Mouse (Mus musculus) gastrocnemius, postnatal 14 days (tissue): ENCODE data around the gene Grm8. TPM values are rescaled to one million over a fixed set of nuclear protein-coding genes. Genes with fewer than 3 reads are reported as not detected.

Source experiments
- DNase-seq: peaks from one replicate; pipeline ENCODE4 v3.0.0; 2021; ENCODE audit warnings: mixed read lengths
- intact Hi-C: fragments of 180-260 bp; cut with DNase I; formaldehyde crosslinking; loops from one replicate; pipeline ENCODE4 v1.15.1; 2025; ENCODE audit warnings: low total_unique reads
- microRNA-seq, 2 experiments: library from miRNA; unstranded; fragments of <30 nt; microRNA quantifications; one replicate each; pipeline ENCODE4 v1.2.0; 2021
- total RNA-seq, 2 experiments: library from RNA; stranded (reverse); gene quantifications; 2 replicates each; pipeline ENCODE4 v1.2.3; 2021

The Grm8 gene
- total RNA-seq, 2 experiments from 2014 or later, result 0.21 to 0.38 TPM

GRCm38 (mm10) chr6:27340131-27340530, 794.8 kb downstream of the Grm8 start:
- DNase-seq, result no peak
- intact Hi-C loops, result no loop called here

- no peak for DNase-seq
- intact Hi-C loops, result no loop called here
These were observed 816.4 kb downstream of the Grm8 start for GRCm38 (mm10) chr6:27318575-27318974.

DNA sequence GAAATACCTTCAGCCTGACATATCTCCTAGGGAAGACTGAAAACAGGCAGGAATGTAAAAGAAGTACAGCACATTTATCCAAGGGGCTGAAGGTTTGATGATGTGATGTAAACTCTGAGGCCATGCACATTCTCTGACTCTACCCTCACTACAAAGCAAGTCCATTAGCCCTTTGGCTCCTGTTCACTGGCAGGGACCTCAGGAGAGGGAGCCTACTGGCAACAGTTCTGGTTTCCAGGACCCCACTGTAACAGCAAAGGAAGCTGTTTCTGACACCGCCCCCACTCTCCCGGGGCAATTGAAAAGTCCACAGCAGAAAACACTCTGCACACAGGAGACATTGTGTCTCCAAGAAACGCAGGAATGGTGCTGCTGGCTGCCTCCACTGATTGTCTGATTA, 817.6 kb downstream of the Grm8 start:
- intact Hi-C loops, result no loop called here
- DNase-seq, result no peak

DNA sequence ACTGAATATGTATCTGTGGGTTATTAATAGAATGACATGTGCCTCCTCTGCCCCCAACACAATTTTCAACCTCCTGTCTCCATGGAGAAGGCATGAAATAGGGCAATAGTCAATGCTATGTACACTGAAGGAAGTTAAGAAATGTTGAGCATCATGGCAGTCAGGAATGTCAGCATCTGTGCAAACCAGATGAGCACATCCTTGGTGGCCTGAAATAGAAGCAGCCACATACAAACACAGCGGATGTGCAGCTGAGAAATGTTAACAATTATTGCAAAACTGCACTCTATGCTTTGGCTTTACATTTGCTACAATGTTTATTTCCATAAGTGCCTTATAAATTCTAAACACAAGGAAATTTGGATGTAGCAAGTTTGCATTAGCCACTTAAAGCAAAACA, 819.0 kb downstream of the Grm8 start:
- intact Hi-C loops, result no loop called here
- DNase-seq, result no peak

DNA sequence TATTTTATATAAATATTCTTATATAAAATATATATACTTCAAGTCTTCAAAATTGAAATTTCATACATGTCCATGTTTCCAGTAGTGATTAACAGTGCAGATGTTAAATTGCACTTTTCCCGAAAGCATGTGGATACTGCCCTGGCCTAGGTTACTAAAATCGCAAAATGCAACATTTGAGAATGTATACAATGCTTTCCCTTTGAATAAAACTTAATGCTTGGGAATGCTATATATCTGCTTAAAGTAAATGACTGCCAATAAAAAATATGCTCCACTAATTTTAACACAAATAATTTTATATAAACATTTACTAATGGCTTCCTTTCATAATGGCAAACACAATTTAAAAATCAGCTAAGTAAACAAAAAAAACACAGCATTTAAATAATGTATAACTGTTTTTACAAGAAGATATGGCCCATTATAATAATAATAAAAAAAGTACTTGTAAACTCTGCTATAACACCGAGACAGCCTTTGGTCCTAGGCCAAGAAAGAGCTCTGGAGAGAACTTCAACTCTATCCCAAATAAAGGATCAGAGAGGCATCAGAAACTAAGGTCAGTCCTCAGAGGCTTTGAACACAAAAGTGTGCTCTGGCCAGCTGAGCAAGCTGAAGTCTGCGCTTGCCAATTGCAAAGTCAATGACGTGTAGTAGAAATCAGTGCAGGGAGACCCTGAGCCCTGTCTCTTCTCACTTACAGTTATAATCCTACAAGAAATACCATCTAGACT, 820.5 kb downstream of the Grm8 start:
- no peak for DNase-seq
- intact Hi-C loops, result no loop called here

DNA sequence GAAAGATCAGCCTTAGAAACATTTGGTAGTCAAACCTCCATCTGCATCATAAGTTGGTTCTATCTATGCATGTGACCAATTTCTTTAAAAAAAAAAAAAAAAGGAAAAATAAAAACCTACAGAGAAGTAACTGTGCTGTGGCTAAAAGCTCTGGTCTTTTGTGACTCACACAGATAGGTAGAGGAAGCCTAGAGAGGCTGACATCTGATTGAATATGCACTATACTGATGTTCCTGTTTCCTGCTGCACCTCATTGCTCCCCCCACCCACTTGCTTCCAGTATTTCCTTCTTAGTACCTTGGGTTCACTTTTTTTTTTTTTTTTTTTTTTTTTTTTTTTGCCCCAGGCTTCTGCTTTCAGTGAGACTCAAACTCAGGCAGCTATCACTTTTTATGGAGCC, 824.6 kb downstream of the Grm8 start:
- no peak for DNase-seq
- intact Hi-C loops, result no loop called here

- intact Hi-C loops, result no loop called here
- DNase-seq, result no peak
These were observed 829.6 kb downstream of the Grm8 start for GRCm38 (mm10) chr6:27305351-27305750.

GRCm38 (mm10) chr6:27264972-27265371, 870.0 kb downstream of the Grm8 start:
- DNase-seq, result no peak
- intact Hi-C loops, result no loop called here

DNA sequence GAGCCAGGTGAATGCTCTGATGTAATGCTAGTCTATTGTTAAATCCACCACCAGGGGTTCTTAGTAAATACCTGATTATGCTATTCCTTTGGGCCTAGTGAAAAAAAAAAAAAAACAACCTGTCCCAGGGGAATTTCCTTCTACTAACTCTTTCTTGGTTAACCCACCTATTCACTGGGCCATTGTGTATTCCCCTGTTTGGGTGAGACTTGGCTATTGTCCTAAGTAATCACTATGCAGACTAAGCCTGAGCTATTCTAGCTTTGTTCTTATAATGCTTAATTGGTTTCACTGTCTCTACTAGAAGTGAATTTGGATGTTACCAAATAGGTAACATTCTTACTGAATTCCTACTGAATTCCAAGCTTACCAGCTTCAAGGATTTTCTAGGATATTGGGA, 872.4 kb downstream of the Grm8 start:
- DNase-seq, result no peak
- intact Hi-C loops, result no loop called here

GRCm38 (mm10) chr6:27240416-27240815, 894.6 kb downstream of the Grm8 start:
- DNase-seq, result peak; percentile 35
- intact Hi-C loops, result no loop called here

GRCm38 (mm10) chr6:27239968-27240367, 895.0 kb downstream of the Grm8 start:
- intact Hi-C loops, result no loop called here
- DNase-seq, result no peak

Small RNA genes within 50 kb of the gene (microRNA-seq; reads per million reads assigned to microRNA genes)
- gene Mir592, result 2.5 to 5.5 reads per million in 2 experiments
